ENCODE assay signal across 14 mouse cellular contexts in the genomic region with DNA sequence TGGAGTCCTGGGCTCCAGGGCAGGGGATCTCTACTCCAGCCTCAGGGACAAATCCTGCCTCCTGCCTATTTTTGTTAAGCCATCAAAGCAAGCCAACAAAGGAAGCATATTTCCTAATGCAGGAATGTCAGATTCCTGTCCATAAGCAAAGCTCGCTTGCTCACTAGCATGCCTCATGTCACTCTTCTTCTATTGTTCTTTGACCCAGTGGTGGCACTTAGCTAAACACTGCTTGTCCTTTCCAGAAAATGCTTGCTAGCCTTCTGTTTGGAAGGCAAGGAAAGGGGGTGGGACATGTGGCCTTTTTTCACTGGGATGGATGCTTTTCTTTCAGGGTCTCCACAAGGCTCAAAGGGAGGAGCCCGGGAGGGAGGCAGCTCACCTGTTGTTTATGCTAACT.
A peak's percentile ranks its signal among the peaks of the same experiment; 100 is the strongest.
DNase-seq lines count a peak whose midpoint lies in the region; ATAC-seq and TF ChIP-seq lines count a peak whose summit lies in the region.
"Had no signal": no experiment of that assay in that cellular context is flagged by ENCODE, and none has a peak within 500 bp of the region (broad histone marks: within the 10 kb centered on the region; RNA-seq: fewer than 3 reads in every experiment).

No protein-coding gene starts in this region.

- DNase-seq in hindbrain, embryonic 10.5 days (ENCODE audit: low spot score), result no peak
- no peak for DNase-seq in hindbrain, postnatal 0 days (ENCODE audit: low spot score)
- DNase-seq in lung, postnatal 0 days (ENCODE audit: low spot score), result peak; percentile 16
- DNase-seq in lung, postnatal 36 days, result no peak
- DNase-seq: cerebellum, adult 11-12 months; gastrocnemius, postnatal 25 days; kidney, postnatal 36 days; layer of hippocampus, postnatal 36 days; left cerebral cortex, postnatal 4 days; right cerebral cortex, adult 18-20 months had no signal

- no peak overlapping the region for H3K4me3 ChIP-seq in hindbrain, embryonic 10.5 days
- no peak overlapping the region for H3K4me3 ChIP-seq in hindbrain, postnatal 0 days (ENCODE audit: low read length)
- H3K4me3 ChIP-seq in lung, postnatal 0 days (ENCODE audit: low read depth, low read length), result no peak overlapping the region
- no peak overlapping the region for H3K4me3 ChIP-seq in embryonic facial prominence, embryonic 12.5 days
- no peak overlapping the region for H3K4me3 ChIP-seq in neural tube, embryonic 13.5 days
- no peak overlapping the region for H3K4me3 ChIP-seq in liver, embryonic 12.5 days

- no peak for TF ChIP-seq CTCF in hindbrain, postnatal 0 days (IDR thresholded peaks at IDR 0.05; ENCODE audit: low read depth)
- no peak for TF ChIP-seq CTCF in lung, postnatal 0 days (IDR thresholded peaks at IDR 0.05)

- TF ChIP-seq EP300 in lung, postnatal 0 days (IDR thresholded peaks at IDR 0.05), result no peak

- H3K27ac ChIP-seq in hindbrain, embryonic 10.5 days, result peak overlapping the region; percentile 72
- no peak overlapping the region for H3K27ac ChIP-seq in hindbrain, postnatal 0 days
- H3K27ac ChIP-seq in lung, postnatal 0 days (ENCODE audit: low read length), result no peak overlapping the region
- 0 out of 2 replicates have a peak overlapping the region, but pooled peaks have one; percentile 17 for H3K27ac ChIP-seq in embryonic facial prominence, embryonic 12.5 days
- H3K27ac ChIP-seq in neural tube, embryonic 13.5 days (replicated peaks), result peak overlapping the region; percentile 57; the same call in 1 of the 2 replicates
- H3K27ac ChIP-seq in liver, embryonic 12.5 days, result no peak overlapping the region

- H3K9ac ChIP-seq in hindbrain, postnatal 0 days (replicated peaks; ENCODE audit: low read length), result no peak overlapping the region
- no peak overlapping the region for H3K9ac ChIP-seq in lung, postnatal 0 days (replicated peaks; ENCODE audit: low read depth)
- no peak overlapping the region for H3K9ac ChIP-seq in embryonic facial prominence, embryonic 12.5 days
- H3K9ac ChIP-seq in neural tube, embryonic 13.5 days, result no peak overlapping the region
- H3K9ac ChIP-seq in liver, embryonic 12.5 days, result no peak overlapping the region

- no peak for ATAC-seq in hindbrain, postnatal 0 days
- ATAC-seq in lung, postnatal 0 days, result peak; percentile 19; the same call in 1 of the 2 replicates
- no peak for ATAC-seq in embryonic facial prominence, embryonic 12.5 days (ENCODE audit: insufficient number of reproducible peaks, insufficient read depth, low FRiP score, low TSS enrichment)
- no peak for ATAC-seq in neural tube, embryonic 13.5 days (ENCODE audit: low read depth)
- ATAC-seq in liver, embryonic 12.5 days, result no peak
- ATAC-seq: activated CD4-positive, CD25-positive, alpha-beta regulatory T cell, adult 4 months had no signal

- H3K27me3 ChIP-seq in hindbrain, embryonic 10.5 days (ENCODE audit: insufficient read depth, poor library complexity, severe bottlenecking), result no peaks in the 10 kb centered on the region
- no peaks in the 10 kb centered on the region for H3K27me3 ChIP-seq in hindbrain, postnatal 0 days (ENCODE audit: insufficient read depth, low read length)
- H3K27me3 ChIP-seq in lung, postnatal 0 days (replicated peaks; ENCODE audit: insufficient read depth, low read length), result no peaks in the 10 kb centered on the region
- no peaks in the 10 kb centered on the region for H3K27me3 ChIP-seq in embryonic facial prominence, embryonic 12.5 days
- no peaks in the 10 kb centered on the region for H3K27me3 ChIP-seq in neural tube, embryonic 13.5 days
- no peaks in the 10 kb centered on the region for H3K27me3 ChIP-seq in liver, embryonic 12.5 days (replicated peaks)

- WGBS in hindbrain, embryonic 10.5 days, result 22% methylated on average over 2 of the region's 2 CpGs
- 33% methylated on average over 2 of the region's 2 CpGs for whole genome bisulfite sequencing in hindbrain, postnatal 0 days
- 37% methylated on average over 2 of the region's 2 CpGs for WGBS in lung, postnatal 0 days
- 46% methylated on average over 2 of the region's 2 CpGs for WGBS in embryonic facial prominence, embryonic 12.5 days
- WGBS in neural tube, embryonic 13.5 days, result 31% methylated on average over 2 of the region's 2 CpGs
- WGBS in liver, embryonic 12.5 days (ENCODE audit: insufficient replicate concordance), result 69% methylated on average over 2 of the region's 2 CpGs

- no peaks in the 10 kb centered on the region for H3K36me3 ChIP-seq in hindbrain, embryonic 10.5 days
- H3K36me3 ChIP-seq in hindbrain, postnatal 0 days (ENCODE audit: insufficient read depth, low read length), result no peaks in the 10 kb centered on the region
- no peaks in the 10 kb centered on the region for H3K36me3 ChIP-seq in lung, postnatal 0 days (ENCODE audit: insufficient read depth, low read length)
- no peaks in the 10 kb centered on the region for H3K36me3 ChIP-seq in embryonic facial prominence, embryonic 12.5 days
- no peaks in the 10 kb centered on the region for H3K36me3 ChIP-seq in neural tube, embryonic 13.5 days
- H3K36me3 ChIP-seq in liver, embryonic 12.5 days, result 0 out of 2 replicates have a peak, but pooled peaks cover 7% of the 10 kb centered on the region

- no peak overlapping the region for H3K4me2 ChIP-seq in hindbrain, postnatal 0 days (ENCODE audit: low read depth, low read length)
- H3K4me2 ChIP-seq in lung, postnatal 0 days (replicated peaks; ENCODE audit: low read depth, low read length), result no peak overlapping the region
- no peak overlapping the region for H3K4me2 ChIP-seq in embryonic facial prominence, embryonic 12.5 days (replicated peaks)
- H3K4me2 ChIP-seq in neural tube, embryonic 13.5 days, result no peak overlapping the region
- no peak overlapping the region for H3K4me2 ChIP-seq in liver, embryonic 12.5 days

- H3K4me1 ChIP-seq in hindbrain, embryonic 10.5 days (replicated peaks), result peaks cover 60% of the 10 kb centered on the region
- peaks cover under 1% of the 10 kb centered on the region; the same call in 1 of the 2 replicates for H3K4me1 ChIP-seq in hindbrain, postnatal 0 days (ENCODE audit: insufficient read depth, low read length)
- no peaks in the 10 kb centered on the region for H3K4me1 ChIP-seq in lung, postnatal 0 days (ENCODE audit: insufficient read depth, low read depth, low read length)
- peaks cover 19% of the 10 kb centered on the region for H3K4me1 ChIP-seq in embryonic facial prominence, embryonic 12.5 days
- peaks cover 56% of the 10 kb centered on the region for H3K4me1 ChIP-seq in neural tube, embryonic 13.5 days (replicated peaks)
- H3K4me1 ChIP-seq in liver, embryonic 12.5 days, result peaks cover 36% of the 10 kb centered on the region

- no peaks in the 10 kb centered on the region for H3K9me3 ChIP-seq in hindbrain, embryonic 10.5 days
- no peaks in the 10 kb centered on the region for H3K9me3 ChIP-seq in hindbrain, postnatal 0 days (ENCODE audit: low read length)
- H3K9me3 ChIP-seq in lung, postnatal 0 days (ENCODE audit: low read length), result no peaks in the 10 kb centered on the region
- H3K9me3 ChIP-seq in embryonic facial prominence, embryonic 12.5 days, result no peaks in the 10 kb centered on the region
- no peaks in the 10 kb centered on the region for H3K9me3 ChIP-seq in neural tube, embryonic 13.5 days
- H3K9me3 ChIP-seq in liver, embryonic 12.5 days (replicated peaks), result no peaks in the 10 kb centered on the region

Comparison
In these comparisons a context has a peak if more than half of its experiments do, and no peak if none do; other contexts are left out.
1. H3K27ac ChIP-seq: peak in hindbrain, embryonic 10.5 days (single experiment), embryonic facial prominence, embryonic 12.5 days (single experiment) and neural tube, embryonic 13.5 days (single experiment); none in hindbrain, postnatal 0 days (single experiment), lung, postnatal 0 days (single experiment) and liver, embryonic 12.5 days (single experiment).